Mouse (Mus musculus) cerebellum, adult 9-10 months (tissue): ENCODE results near the gene AY761185.
"Not testable (repeated sequence)": the region's sequence is repeated elsewhere in the genome, so short reads cannot be mapped to it uniquely, and the experiment has no call there.

ENCODE experiments used
- DNase-seq: peaks from one replicate; pipeline ENCODE4 v3.0.0; 2022

The AY761185 gene

DNA sequence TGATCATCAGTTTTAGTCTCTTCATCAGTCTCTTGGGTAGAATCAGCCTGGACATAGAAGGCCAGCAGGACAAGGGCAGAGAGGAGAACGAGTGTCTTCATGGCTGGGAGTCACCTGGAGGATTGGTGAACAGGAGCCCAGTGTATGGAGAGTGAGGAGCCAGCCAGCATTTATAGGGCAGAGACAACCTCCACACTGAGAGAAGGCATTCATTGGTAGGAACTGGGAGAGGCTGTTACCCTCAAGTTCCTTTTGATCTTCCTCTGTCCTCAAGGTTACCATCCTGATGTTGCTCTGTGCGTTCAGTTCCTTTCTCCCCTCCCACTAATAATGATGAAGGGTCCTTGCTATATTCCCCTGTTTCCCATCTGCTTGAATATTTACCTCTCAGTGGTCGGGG is at the start of gene AY761185:
Gene AY761185, minus strand, starts transcription at position 101 of the 400 bp plus-strand sequence.
- DNase-seq, result no peak

DNA sequence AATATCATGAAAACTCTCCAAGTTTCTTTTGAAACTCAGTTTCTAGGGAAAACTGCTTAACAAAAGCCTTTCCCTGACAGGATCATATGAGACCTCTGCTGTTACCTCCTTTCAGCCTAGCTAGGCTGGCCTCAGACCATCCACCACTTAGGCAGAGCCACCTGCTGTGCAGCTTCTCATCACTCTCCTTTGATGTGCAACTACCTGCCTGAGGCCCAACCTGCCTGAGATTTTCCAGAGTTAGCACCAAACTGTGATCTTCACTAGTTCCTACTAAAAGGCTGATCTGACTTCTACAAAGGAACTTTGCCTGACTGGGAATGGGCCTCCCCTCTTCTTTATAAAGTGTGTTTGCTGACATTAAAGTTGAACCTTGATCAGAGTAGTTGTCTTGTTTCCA is 49.5 kb upstream of the AY761185 start:
- DNase-seq, result not testable (repeated sequence)

DNA sequence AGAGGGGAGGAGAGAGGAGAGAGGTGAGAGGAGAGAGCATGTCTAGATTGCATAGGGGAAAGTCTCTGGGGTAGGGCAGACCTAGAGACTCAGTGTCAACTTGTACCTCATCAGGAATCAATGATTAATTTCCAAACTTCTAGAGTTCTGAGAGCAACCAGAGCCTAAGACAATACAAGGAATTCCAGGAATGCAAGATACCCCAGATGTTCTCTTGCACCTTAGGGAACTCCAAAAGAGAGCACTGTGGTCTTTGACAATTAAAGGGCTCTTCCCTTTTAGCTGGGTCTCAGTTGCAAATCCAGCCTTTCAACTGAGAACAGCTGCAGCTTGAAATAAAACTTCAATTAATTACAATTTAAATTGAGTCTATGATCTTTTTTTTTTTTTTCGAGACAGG is 35.3 kb upstream of the AY761185 start:
- no peak for DNase-seq

DNA sequence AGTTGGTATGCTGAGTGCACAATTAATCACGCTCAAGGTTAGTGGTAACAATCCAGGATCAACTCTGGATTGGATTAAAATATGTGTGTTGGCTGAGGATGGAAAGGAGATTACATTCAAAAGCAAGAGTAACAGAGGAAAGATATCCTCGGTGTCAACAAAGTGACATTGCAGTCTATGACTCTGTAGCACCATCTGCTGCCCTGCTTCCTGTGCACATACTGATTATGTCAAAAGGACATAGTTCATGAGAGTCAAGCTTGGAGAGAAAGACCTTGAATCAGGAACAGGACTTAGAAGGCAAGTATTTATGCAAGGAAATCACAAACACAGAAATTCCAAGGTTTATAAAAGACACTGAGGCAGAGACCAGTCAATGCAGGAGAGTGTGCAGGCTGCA is 20.0 kb upstream of the AY761185 start:
- DNase-seq, result no peak

DNA sequence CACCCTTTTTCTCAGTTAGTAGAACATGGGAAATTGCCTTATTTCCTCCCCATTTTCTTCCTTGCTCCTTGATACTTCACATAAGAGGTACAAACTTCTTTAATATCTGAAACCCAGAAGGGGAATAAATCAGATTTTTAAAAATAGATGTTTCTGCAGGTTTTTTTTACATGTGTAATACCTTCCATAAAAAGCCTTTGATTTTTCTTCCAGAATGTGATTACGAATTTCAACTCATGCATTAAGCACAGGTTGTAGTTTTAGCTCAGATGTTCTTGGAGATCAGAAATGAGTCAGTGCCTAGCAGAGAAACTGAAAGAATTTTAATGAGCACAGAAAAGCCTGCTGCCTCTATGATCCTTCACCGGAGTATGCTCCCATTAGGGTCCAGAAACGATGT is 22.5 kb downstream of the AY761185 start, which contains the start of gene Gm6040:
Gene Gm6040, minus strand, starts transcription at position 101 of the 400 bp plus-strand sequence.
- DNase-seq, result no peak

DNA sequence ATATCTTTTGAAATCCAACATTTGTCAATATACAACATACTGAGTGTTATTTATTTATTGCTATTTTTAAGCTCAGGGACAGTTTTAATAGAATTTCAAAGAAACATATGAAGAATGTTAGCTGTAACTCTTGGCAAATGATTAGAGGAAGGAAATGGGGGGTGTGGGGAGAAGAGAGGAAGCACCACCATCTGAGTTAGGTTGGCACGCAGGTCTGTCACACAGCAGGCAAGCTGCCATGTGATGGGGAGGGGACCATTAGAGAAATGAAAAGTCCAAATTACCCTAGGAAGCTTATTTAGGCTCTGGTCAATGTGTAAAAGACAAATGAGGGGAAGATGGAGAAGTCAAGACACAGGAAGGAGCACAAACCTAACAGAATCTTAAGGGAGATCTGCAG is 32.2 kb downstream of the AY761185 start:
- DNase-seq, result no peak

DNA sequence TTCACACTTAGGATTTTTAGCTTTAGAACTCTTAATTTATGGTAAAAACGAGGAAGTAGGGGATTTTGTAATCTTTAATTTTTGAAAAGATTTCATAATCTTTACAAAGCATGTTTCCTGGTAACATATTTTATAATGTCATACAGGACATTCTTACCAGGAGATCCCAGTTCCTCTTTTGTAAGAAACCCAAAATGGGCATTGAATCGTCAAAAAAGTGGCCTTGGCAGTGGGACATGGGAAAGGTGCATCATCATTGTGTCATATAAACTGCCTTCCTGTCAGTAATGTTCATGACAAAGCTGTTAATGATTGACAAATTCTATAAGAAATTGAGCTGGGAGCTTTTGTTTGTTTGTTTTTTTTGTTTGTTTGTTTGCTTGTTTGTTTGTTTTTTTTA is 36.3 kb downstream of the AY761185 start:
- no peak for DNase-seq

DNA sequence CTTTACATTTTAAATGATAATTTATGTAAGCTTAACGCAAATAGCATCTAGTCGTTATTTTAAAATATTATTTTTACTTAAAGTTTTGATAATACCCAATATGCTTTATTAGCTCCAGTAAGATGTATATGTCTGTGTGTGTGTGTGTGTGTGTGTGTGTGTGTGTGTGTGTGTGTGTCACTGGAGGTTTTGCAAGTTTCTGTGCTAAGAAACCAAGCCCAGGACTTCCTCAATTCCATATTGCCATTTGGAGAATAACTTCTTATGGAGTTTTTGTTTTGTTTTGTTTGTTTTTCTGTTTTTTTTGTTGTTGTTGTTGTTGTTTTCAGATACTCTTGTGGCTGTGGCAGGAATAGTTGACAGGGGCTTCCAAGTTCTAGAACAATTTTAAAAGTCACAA is 37.4 kb downstream of the AY761185 start:
- no peak for DNase-seq

DNA sequence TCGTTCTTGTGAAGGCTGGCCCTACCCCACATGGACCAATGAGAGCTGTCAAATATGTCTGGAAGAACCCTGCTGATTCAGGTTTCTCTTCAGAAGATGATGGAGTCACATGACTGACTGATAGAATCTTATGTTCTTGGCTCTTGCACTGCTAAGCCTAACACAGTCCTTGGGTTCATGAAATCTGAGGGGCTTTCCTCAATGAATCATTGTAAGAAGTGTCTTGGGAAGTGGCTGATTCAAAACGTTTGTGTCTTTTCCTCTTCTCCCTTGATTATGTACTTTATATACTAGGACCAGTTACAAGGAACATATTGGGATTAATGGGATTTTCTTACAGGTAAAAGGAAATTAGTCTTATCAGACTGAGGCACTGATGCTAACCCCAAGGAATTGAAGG is 42.0 kb downstream of the AY761185 start, which contains the start of gene Gm15056:
Gene Gm15056, minus strand, starts transcription at position 101 of the 400 bp plus-strand sequence.
- no peak for DNase-seq
